Mouse (Mus musculus) adrenal gland, postnatal 10 days (tissue): ENCODE measurements around the gene Olfr1471. TPM values are rescaled to one million over a fixed set of nuclear protein-coding genes. Genes with fewer than 3 reads are reported as not detected.
"Not testable (repeated sequence)": the region's sequence is repeated elsewhere in the genome, so short reads cannot be mapped to it uniquely, and the experiment has no call there.

ENCODE experiments used
- DNase-seq: peaks from one replicate; pipeline ENCODE4 v3.0.0; 2021; ENCODE audit warnings: mixed read lengths
- long read RNA-seq, 2 experiments: library from polyadenylated mRNA; stranded (forward); transcript quantifications; one replicate each; pipeline ENCODE4 v2.0.0; 2021
- total RNA-seq, 2 experiments: library from RNA; stranded (reverse); gene quantifications; 2 replicates each; pipeline ENCODE4 v1.2.3; 2021

Gene Olfr1471
- not detected for total RNA-seq
- long read RNA-seq, experiment 1: 0 reads
- long read RNA-seq, experiment 2: 0 reads

GRCm38 (mm10) chr19:13443109-13443508 lies at the start of gene Olfr1471:
TSS of gene Olfr1471 (plus strand) at chr19:13443409.
- not testable (repeated sequence) for DNase-seq

- DNase-seq: no peak
Measured at GRCm38 (mm10) chr19:13407549-13407948, 35.7 kb upstream of the Olfr1471 start, which contains the start of gene Olfr1469. TSS of gene Olfr1469 (plus strand) at chr19:13407849.

DNA sequence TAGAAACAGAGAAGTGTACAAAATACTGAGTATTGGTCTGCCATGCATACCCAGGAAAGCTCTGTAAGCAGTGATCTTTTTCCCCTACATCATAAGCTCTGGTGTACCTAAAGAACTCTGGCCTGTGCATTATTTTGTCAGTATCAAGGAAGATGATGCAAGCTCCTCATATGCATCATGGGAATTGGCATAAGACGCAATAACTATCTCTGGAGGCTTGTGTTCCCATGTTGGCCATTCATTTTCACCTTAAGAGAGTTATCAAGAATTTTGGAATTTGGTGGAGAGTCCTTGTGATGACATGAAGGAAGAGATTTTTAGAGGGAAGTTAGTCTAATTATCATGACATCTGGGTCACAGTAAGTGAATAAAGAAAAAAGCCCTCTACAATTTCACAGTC lies 12.8 kb downstream of the Olfr1471 start, which contains the start of gene Olfr1472:
TSS of gene Olfr1472 (minus strand) at position 101 of the 400 bp plus-strand sequence.
- DNase-seq: no peak

GRCm38 (mm10) chr19:13469265-13469664 lies 26.1 kb downstream of the Olfr1471 start, which contains the start of gene Olfr1474:
TSS of gene Olfr1474 (plus strand) at chr19:13469565.
- DNase-seq: not testable (repeated sequence)

DNA sequence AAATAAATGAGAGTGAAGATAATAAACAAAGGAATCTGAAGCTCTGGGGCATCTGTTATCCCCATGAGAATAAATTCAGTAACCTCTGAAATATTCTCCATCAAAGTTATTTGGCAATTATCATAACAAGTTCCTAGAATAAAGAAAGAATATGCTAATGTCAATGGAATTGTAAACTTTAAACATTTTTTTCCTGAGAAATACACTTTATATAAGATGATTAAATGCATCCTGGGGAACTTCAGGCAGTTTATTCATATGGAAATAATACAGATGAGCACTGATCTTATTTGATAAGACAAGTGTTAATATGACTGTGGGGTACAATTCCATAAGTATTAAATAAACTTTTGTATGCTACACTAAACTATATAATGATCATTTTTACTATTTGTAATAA lies 36.9 kb downstream of the Olfr1471 start, which contains the start of gene Olfr1475:
TSS of gene Olfr1475 (minus strand) at position 101 of the 400 bp plus-strand sequence.
- DNase-seq: no peak

- DNase-seq: no peak
Measured at GRCm38 (mm10) chr19:13500246-13500645, 57.0 kb downstream of the Olfr1471 start, which contains the start of gene Olfr1477. TSS of gene Olfr1477 (plus strand) at chr19:13500546.

Other genes starting within 250 kb of the Olfr1471 start
- not detected for gene Olfr1463, start 212.1 kb upstream of the Olfr1471 start, total RNA-seq
- not detected for gene Olfr1465, start 127.9 kb upstream of the Olfr1471 start, total RNA-seq
- gene Olfr1466, start 104.5 kb upstream of the Olfr1471 start, total RNA-seq: not detected
- not detected for gene Olfr1467, start 81.2 kb upstream of the Olfr1471 start, total RNA-seq
- not detected for gene Olfr1469, start 35.6 kb upstream of the Olfr1471 start, total RNA-seq
- gene Olfr1472, start 12.7 kb downstream of the Olfr1471 start, total RNA-seq: not detected
- gene Olfr1474, start 26.2 kb downstream of the Olfr1471 start, total RNA-seq: not detected
- not detected for gene Olfr1475, start 36.8 kb downstream of the Olfr1471 start, total RNA-seq
- not detected for gene Olfr1477, start 57.1 kb downstream of the Olfr1471 start, total RNA-seq
- not detected for gene Olfr1480, start 84.5 kb downstream of the Olfr1471 start, total RNA-seq
- gene Olfr1484, start 140.1 kb downstream of the Olfr1471 start, total RNA-seq: not detected
- gene Olfr1487, start 174.0 kb downstream of the Olfr1471 start, total RNA-seq: not detected
- not detected for gene Olfr1489, start 188.2 kb downstream of the Olfr1471 start, total RNA-seq
- not detected for gene Olfr1490, start 207.7 kb downstream of the Olfr1471 start, total RNA-seq